Mouse (Mus musculus) hindbrain, embryonic 14.5 days (tissue): ENCODE measurements around the gene Limk1. TPM values are rescaled to one million over a fixed set of nuclear protein-coding genes. Genes with fewer than 3 reads are reported as not detected.
A peak's percentile ranks its signal among the peaks of the same experiment; 100 is the strongest.

Experiments used
- ATAC-seq: fragments of 200-750 bp; cut with Nextera tagmentation; 2 replicates; pipeline ENCODE4 v1.8.0; 2017; ENCODE audit warnings: moderate number of reproducible peaks, mild to moderate bottlenecking, moderate TSS enrichment, moderate library complexity; ENCODE audit not compliant: low FRiP score
- DNase-seq: peaks from one replicate; pipeline ENCODE4 v3.0.0-alpha.2; 2015; ENCODE audit warnings: low spot score
- H3K27ac ChIP-seq: fragments of 300-500 bp; sonication (generic); 2 replicates; pipeline ENCODE4 v1.5.1; 2014; ENCODE audit warnings: mild to moderate bottlenecking, moderate library complexity
- H3K27me3 ChIP-seq: fragments of 300-500 bp; sonication (generic); 2 replicates; pipeline ENCODE4 v1.6.1; 2014; ENCODE audit warnings: mild to moderate bottlenecking, low read length, mixed read lengths; ENCODE audit not compliant: control insufficient read depth, insufficient read depth
- H3K36me3 ChIP-seq: fragments of 300-500 bp; sonication (generic); replicated peaks from 2 replicates; pipeline ENCODE4 v1.6.1; 2014; ENCODE audit not compliant: control insufficient read depth, insufficient read depth
- H3K4me1 ChIP-seq: fragments of 300-500 bp; sonication (generic); replicated peaks from 2 replicates; pipeline ENCODE4 v1.6.1; 2014; ENCODE audit warnings: antibody characterized with exemption, low read length, mixed read lengths; ENCODE audit not compliant: control insufficient read depth, insufficient read depth
- H3K4me2 ChIP-seq: fragments of 300-500 bp; sonication (generic); replicated peaks from 2 replicates; pipeline ENCODE4 v1.6.1; 2014; ENCODE audit warnings: mild to moderate bottlenecking, moderate library complexity
- H3K4me3 ChIP-seq: fragments of 300-500 bp; sonication (generic); replicated peaks from 2 replicates; pipeline ENCODE4 v1.5.1; 2014; ENCODE audit warnings: mild to moderate bottlenecking, low read length
- H3K9ac ChIP-seq: fragments of 300-500 bp; sonication (generic); 2 replicates; pipeline ENCODE4 v1.6.1; 2014
- H3K9me3 ChIP-seq: fragments of 300-500 bp; sonication (generic); 2 replicates; pipeline ENCODE4 v1.6.1; 2016; ENCODE audit warnings: low read length; ENCODE audit not compliant: control insufficient read depth
- WGBS: fragments of 180-500 bp; shearing (Covaris S2); extraction: QIAGEN DNeasy Blood & Tissue Kit; methylation state at CpG from one replicate; pipeline ENCODE4 v1.1.7; 2014; 5-methylcytosine and 5-hydroxymethylcytosine counted together
- polyA plus RNA-seq: library from polyadenylated mRNA; unstranded; fragments of >200 nt; fragmentation: Nextera tagmentation; extraction: Ambion mirVana; gene quantifications from 2 replicates; pipeline ENCODE4 v1.2.1, GENCODE M21; 2014

The Limk1 gene
- polyA plus RNA-seq, 1 experiment from 2014 or later = 26.4 TPM

- H3K27me3 ChIP-seq = no peaks in the 10 kb centered on the region
- no peak overlapping the region for H3K9ac ChIP-seq
- ATAC-seq = no peak
- peaks cover 4% of the 10 kb centered on the region for H3K4me1 ChIP-seq
- no peak for DNase-seq
- no peaks in the 10 kb centered on the region for H3K36me3 ChIP-seq
- H3K4me3 ChIP-seq = no peak overlapping the region
- H3K4me2 ChIP-seq = no peak overlapping the region
- H3K9me3 ChIP-seq = no peaks in the 10 kb centered on the region
- 78% methylated on average over 8 of the region's 8 CpGs for WGBS
- no peak overlapping the region for H3K27ac ChIP-seq
Observed at GRCm38 (mm10) chr5:134644643-134645118, 43.7 kb downstream of the Limk1 start.

- DNase-seq (no peak), ATAC-seq (no peak)
- Histone ChIP-seq H3K4me3 (no peak overlapping the region), H3K4me1 (peaks cover 4% of the 10 kb centered on the region), H3K36me3 (no peaks in the 10 kb centered on the region), H3K27me3 (no peaks in the 10 kb centered on the region), H3K27ac (no peak overlapping the region), H3K9ac (no peak overlapping the region), H3K4me2 (no peak overlapping the region), H3K9me3 (no peaks in the 10 kb centered on the region)
- 61% methylated on average over 1 of the region's 1 CpGs for WGBS
Observed at GRCm38 (mm10) chr5:134644121-134644520, 44.3 kb downstream of the Limk1 start.

- 92% methylated on average over 3 of the region's 3 CpGs for WGBS
Observed at GRCm38 (mm10) chr5:134640371-134640770, 48.0 kb downstream of the Limk1 start.

GRCm38 (mm10) chr5:134639269-134639682, 49.1 kb downstream of the Limk1 start, which contains the start of gene Eif4h:
Gene Eif4h (minus strand): TSS chr5:134639490.
- H3K4me2 ChIP-seq = peak within 1 kb of the TSS; percentile 89
- WGBS = under 1% methylated on average over 52 of the region's 52 CpGs
- ATAC-seq = peak; percentile 94
- peaks cover 15% of the 10 kb centered on the region for H3K4me1 ChIP-seq
- H3K4me3 ChIP-seq = peak within 1 kb of the TSS; percentile 99
- peak; percentile 99 for DNase-seq
- no peaks in the 10 kb centered on the region for H3K9me3 ChIP-seq
- H3K27ac ChIP-seq = peak within 1 kb of the TSS; percentile 85
- no peaks in the 10 kb centered on the region for H3K27me3 ChIP-seq
- H3K9ac ChIP-seq = peak within 1 kb of the TSS; percentile 99
- H3K36me3 ChIP-seq = peaks cover 20% of the 10 kb centered on the region

More at GRCm38 (mm10) chr5:134640371-134640770, 48.0 kb downstream of the Limk1 start:
- DNase-seq (no peak), ATAC-seq (no peak)
- H3K27ac ChIP-seq = no peak overlapping the region
- H3K4me3 ChIP-seq = no peak overlapping the region
- peaks cover 13% of the 10 kb centered on the region for H3K36me3 ChIP-seq
- no peak overlapping the region for H3K9ac ChIP-seq
- H3K9me3 ChIP-seq = no peaks in the 10 kb centered on the region
- no peaks in the 10 kb centered on the region for H3K27me3 ChIP-seq
- no peak overlapping the region for H3K4me2 ChIP-seq
- peaks cover 15% of the 10 kb centered on the region for H3K4me1 ChIP-seq

- DNase-seq = no peak
- under 1% methylated on average over 80 of the region's 85 CpGs for WGBS
Observed at GRCm38 (mm10) chr5:134638461-134639268, 49.7 kb downstream of the Limk1 start.

GRCm38 (mm10) chr5:134637820-134638367, 50.5 kb downstream of the Limk1 start:
- Histone ChIP-seq H3K27ac (peak overlapping the region; percentile 85), H3K4me1 (peaks cover 18% of the 10 kb centered on the region), H3K9me3 (no peaks in the 10 kb centered on the region), H3K36me3 (peaks cover 26% of the 10 kb centered on the region), H3K9ac (peak overlapping the region; percentile 99), H3K4me3 (peak overlapping the region; percentile 99), H3K4me2 (peak overlapping the region; percentile 89), H3K27me3 (no peaks in the 10 kb centered on the region)
- DNase-seq (no peak), ATAC-seq (no peak)
- WGBS = 38% methylated on average over 5 of the region's 5 CpGs

More at GRCm38 (mm10) chr5:134638461-134639268, 49.7 kb downstream of the Limk1 start:
- no peaks in the 10 kb centered on the region for H3K27me3 ChIP-seq
- H3K4me2 ChIP-seq = peak overlapping the region; percentile 89
- H3K9ac ChIP-seq = peak overlapping the region; percentile 99
- peak overlapping the region; percentile 99 for H3K4me3 ChIP-seq
- no peaks in the 10 kb centered on the region for H3K9me3 ChIP-seq
- ATAC-seq = peak; percentile 83
- peaks cover 26% of the 10 kb centered on the region for H3K36me3 ChIP-seq
- peak overlapping the region; percentile 85 for H3K27ac ChIP-seq
- H3K4me1 ChIP-seq = peaks cover 15% of the 10 kb centered on the region

- no peak overlapping the region for H3K9ac ChIP-seq
- DNase-seq = no peak
- H3K9me3 ChIP-seq = no peaks in the 10 kb centered on the region
- no peak overlapping the region for H3K27ac ChIP-seq
- WGBS = 65% methylated on average over 2 of the region's 2 CpGs
- no peak overlapping the region for H3K4me3 ChIP-seq
- ATAC-seq = no peak
- peaks cover 14% of the 10 kb centered on the region for H3K4me1 ChIP-seq
- H3K4me2 ChIP-seq = no peak overlapping the region
- H3K27me3 ChIP-seq = no peaks in the 10 kb centered on the region
- peaks cover 46% of the 10 kb centered on the region for H3K36me3 ChIP-seq
Observed at GRCm38 (mm10) chr5:134632841-134633240, 55.6 kb downstream of the Limk1 start.

- DNase-seq = no peak
- ATAC-seq = no peak
- no peak overlapping the region for H3K4me3 ChIP-seq
- no peaks in the 10 kb centered on the region for H3K9me3 ChIP-seq
- no peak overlapping the region for H3K9ac ChIP-seq
- H3K36me3 ChIP-seq = peaks cover 55% of the 10 kb centered on the region
- no peak overlapping the region for H3K27ac ChIP-seq
- H3K4me1 ChIP-seq = peaks cover 5% of the 10 kb centered on the region; the same call in 1 of the 2 replicates
- no peaks in the 10 kb centered on the region for H3K27me3 ChIP-seq
- H3K4me2 ChIP-seq = no peak overlapping the region
Observed at GRCm38 (mm10) chr5:134630835-134631234, 57.6 kb downstream of the Limk1 start.

GRCm38 (mm10) chr5:134629508-134629907, 58.9 kb downstream of the Limk1 start:
- WGBS = 89% methylated on average over 4 of the region's 4 CpGs
- ATAC-seq (no peak), DNase-seq (no peak)
- Histone ChIP-seq H3K4me3 (no peak overlapping the region), H3K36me3 (peaks cover 59% of the 10 kb centered on the region), H3K27ac (no peak overlapping the region), H3K4me1 (peaks cover 5% of the 10 kb centered on the region; the same call in 1 of the 2 replicates), H3K4me2 (no peak overlapping the region), H3K9ac (no peak overlapping the region), H3K9me3 (no peaks in the 10 kb centered on the region), H3K27me3 (no peaks in the 10 kb centered on the region)
